Mouse (Mus musculus): ENCODE data around the gene Myh9.

GRCm38 (mm10) chr15:77828910-77829309, 13.1 kb downstream of the Myh9 start:
- TF ChIP-seq GATA1 (IDR thresholded peaks at IDR 0.05; ENCODE audit: borderline replicate concordance, low read length) = no peak
- TF ChIP-seq FLI1 (IDR thresholded peaks at IDR 0.05; ENCODE audit: low read length) = no peak

Data from megakaryocyte, embryonic 14.5 days (primary cell).